Mouse (Mus musculus) forebrain, embryonic 10.5 days (tissue): ENCODE data around the gene Rapgefl1. TPM values are rescaled to one million over a fixed set of nuclear protein-coding genes. Genes with fewer than 3 reads are reported as not detected.
"Not testable (repeated sequence)": the region's sequence is repeated elsewhere in the genome, so short reads cannot be mapped to it uniquely, and the experiment has no call there.

Source experiments
- DNase-seq: peaks from one replicate; pipeline ENCODE4 v3.0.0-alpha.2; 2017; ENCODE audit warnings: low spot score; ENCODE audit errors: extremely low spot score
- H3K27ac ChIP-seq: fragments of 300-500 bp; sonication (generic); 2 replicates; pipeline ENCODE4 v1.5.1; 2016; ENCODE audit warnings: mild to moderate bottlenecking
- H3K27me3 ChIP-seq: fragments of 300-500 bp; sonication (generic); 2 replicates; pipeline ENCODE4 v1.6.1; 2016; ENCODE audit warnings: mild to moderate bottlenecking; ENCODE audit not compliant: poor library complexity, severe bottlenecking
- H3K36me3 ChIP-seq: fragments of 300-500 bp; sonication (generic); replicated peaks from 2 replicates; pipeline ENCODE4 v1.6.1; 2016; ENCODE audit warnings: mild to moderate bottlenecking, moderate library complexity
- H3K4me1 ChIP-seq: fragments of 300-500 bp; sonication (generic); 2 replicates; pipeline ENCODE4 v1.6.1; 2016
- H3K4me3 ChIP-seq: fragments of 300-500 bp; sonication (generic); 2 replicates; pipeline ENCODE4 v1.5.1; 2016; ENCODE audit warnings: mild to moderate bottlenecking, moderate library complexity
- H3K9me3 ChIP-seq: fragments of 300-500 bp; sonication (generic); 2 replicates; pipeline ENCODE4 v1.6.1; 2016; ENCODE audit warnings: mild to moderate bottlenecking, moderate library complexity
- WGBS: fragments of 180-500 bp; shearing (Covaris S2); methylation state at CpG from one replicate; pipeline ENCODE4 v1.1.7; 2016; 5-methylcytosine and 5-hydroxymethylcytosine counted together
- polyA plus RNA-seq: library from polyadenylated mRNA; unstranded; fragments of >200 nt; fragmentation: Nextera tagmentation; extraction: Ambion mirVana; gene quantifications from 2 replicates; pipeline ENCODE4 v1.2.1, GENCODE M21; 2016

Rapgefl1 gene
- polyA plus RNA-seq, 1 experiment from 2014 or later, result 1.2 TPM

DNA sequence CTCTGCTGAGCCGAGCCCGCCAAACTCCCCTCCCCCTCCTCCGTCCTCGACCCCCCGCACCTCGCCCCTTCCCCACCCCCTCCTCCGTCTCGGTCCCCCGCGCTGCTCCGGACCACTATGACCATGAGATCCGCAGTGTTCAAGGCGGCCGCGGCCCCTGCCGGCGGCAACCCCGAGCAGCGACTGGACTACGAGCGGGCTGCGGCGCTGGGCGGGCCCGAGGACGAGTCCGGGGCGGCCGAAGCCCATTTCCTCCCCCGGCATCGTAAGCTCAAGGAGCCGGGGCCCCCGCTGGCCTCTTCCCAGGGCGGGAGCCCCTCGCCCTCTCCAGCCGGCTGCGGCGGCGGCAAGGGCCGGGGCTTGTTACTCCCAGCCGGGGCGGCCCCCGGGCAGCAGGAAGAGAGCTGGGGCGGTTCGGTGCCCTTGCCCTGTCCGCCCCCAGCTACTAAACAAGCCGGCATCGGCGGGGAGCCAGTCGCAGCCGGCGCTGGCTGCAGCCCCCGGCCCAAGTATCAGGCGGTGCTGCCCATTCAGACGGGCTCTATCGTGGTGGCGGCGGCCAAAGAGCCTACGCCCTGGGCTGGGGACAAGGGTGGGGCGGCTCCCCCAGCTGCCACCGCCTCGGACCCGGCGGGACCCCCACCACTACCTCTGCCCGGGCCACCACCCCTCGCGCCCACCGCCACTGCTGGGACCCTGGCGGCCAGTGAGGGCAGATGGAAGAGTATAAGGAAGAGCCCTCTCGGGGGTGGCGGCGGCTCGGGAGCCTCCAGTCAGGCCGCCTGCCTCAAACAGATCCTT lies 40.7 kb upstream of the Rapgefl1 start:
- no peaks in the 10 kb centered on the region for H3K27me3 ChIP-seq
- peak overlapping the region; percentile 100 for H3K27ac ChIP-seq
- under 1% methylated on average over 71 of the region's 74 CpGs for WGBS
- peaks cover 55% of the 10 kb centered on the region for H3K4me1 ChIP-seq
- no peaks in the 10 kb centered on the region for H3K9me3 ChIP-seq
- DNase-seq, result peak; percentile 67
- H3K4me3 ChIP-seq, result peak overlapping the region; percentile 100
- peaks cover 38% of the 10 kb centered on the region for H3K36me3 ChIP-seq

DNA sequence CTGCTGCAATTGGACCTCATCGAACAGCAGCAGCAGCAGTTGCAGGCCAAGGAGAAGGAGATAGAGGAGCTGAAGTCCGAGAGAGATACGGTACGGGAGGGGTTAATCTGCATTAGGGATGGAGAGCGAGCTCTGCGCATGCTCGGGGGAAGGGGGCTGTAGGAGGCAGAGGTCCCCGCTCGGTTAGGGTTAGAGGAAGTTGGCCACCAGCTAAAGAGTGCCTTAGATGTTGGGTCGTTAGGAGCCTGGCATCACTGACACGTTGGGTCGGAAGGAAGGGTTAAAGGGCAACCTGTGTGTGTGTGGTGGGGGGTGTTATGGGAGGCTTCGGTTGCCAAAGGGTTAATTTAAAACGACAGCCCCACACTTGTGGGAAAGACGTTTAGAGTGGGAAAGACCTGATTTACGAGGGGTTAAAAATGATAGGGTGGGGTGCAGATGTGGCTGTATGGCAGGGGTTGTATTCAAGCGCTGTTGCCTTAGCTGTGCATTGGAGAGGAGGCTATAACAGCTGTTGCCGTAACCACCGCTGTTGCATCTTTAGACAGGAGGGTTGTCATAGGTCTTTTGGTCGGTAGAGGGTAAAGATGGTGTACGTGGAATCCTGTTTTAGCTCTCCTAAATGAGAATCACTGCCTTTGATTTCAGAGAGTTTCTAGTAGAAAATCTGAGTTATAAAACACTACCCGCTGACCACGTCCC lies 39.9 kb upstream of the Rapgefl1 start:
- H3K4me3 ChIP-seq, result peak overlapping the region; percentile 100
- H3K27ac ChIP-seq, result peak overlapping the region; percentile 100
- no peaks in the 10 kb centered on the region for H3K9me3 ChIP-seq
- H3K27me3 ChIP-seq, result no peaks in the 10 kb centered on the region
- 5% methylated on average over 23 of the region's 23 CpGs for WGBS
- peaks cover 55% of the 10 kb centered on the region for H3K4me1 ChIP-seq
- peaks cover 45% of the 10 kb centered on the region for H3K36me3 ChIP-seq
- DNase-seq, result peak; percentile 79

- Histone ChIP-seq H3K4me1 (peaks cover 50% of the 10 kb centered on the region), H3K27ac (peak overlapping the region; percentile 25; the same call in 1 of the 2 replicates), H3K9me3 (no peaks in the 10 kb centered on the region), H3K27me3 (no peaks in the 10 kb centered on the region), H3K36me3 (peaks cover 52% of the 10 kb centered on the region), H3K4me3 (peak overlapping the region; percentile 100)
- 30% methylated on average over 5 of the region's 5 CpGs for WGBS
- no peak for DNase-seq
Measured at GRCm38 (mm10) chr11:98797306-98797705, 39.3 kb upstream of the Rapgefl1 start.

DNA sequence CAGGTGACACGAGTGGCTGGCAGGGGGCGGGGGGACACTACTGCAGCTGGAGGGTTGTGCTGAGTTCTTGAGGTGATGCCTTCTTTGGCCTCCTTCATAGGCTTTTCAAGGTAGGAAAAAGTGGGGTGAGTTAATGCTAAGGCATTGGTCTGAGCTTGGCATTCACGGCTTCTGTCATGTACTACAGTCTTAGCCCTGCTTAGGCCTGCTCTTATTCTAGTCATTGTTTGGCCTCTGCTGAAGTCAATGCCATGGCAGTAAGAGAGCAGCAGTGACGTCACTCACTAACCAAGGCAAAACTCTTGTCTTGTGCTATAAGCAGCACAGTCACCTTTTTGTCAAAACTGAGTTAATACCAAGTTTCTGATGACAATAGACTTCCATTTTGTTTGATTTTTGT lies 38.7 kb upstream of the Rapgefl1 start:
- Histone ChIP-seq H3K4me1 (peaks cover 44% of the 10 kb centered on the region), H3K9me3 (no peaks in the 10 kb centered on the region), H3K4me3 (peak overlapping the region; percentile 100), H3K36me3 (peaks cover 58% of the 10 kb centered on the region), H3K27ac (no peak overlapping the region), H3K27me3 (no peaks in the 10 kb centered on the region)
- DNase-seq, result no peak
- 71% methylated on average over 4 of the region's 4 CpGs for WGBS

DNA sequence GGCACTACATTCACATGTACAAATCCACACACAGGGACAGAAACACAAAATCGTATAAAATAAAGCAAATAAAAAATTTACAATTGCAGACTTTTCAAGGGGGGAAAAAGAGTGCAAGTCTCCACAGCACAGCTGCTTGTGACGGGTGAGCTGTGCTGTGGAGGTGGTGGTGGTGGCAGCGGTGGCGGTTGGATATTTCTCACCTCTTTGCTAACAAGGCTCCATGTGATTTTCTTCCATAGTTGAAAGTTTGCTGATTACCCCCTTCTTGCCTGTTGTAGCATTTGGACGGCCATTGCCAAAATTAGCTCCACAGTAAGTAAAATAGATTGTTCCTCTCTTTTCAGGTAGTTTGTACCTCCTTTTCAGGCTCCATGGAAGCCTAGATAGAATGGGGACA lies 32.0 kb upstream of the Rapgefl1 start, which contains the start of gene Casc3:
Gene Casc3 (plus strand): TSS at position 301 of the 400 bp plus-strand sequence.
- WGBS, result 93% methylated on average over 5 of the region's 5 CpGs
- Histone ChIP-seq H3K4me3 (no peak within 1 kb of the TSS), H3K4me1 (peaks cover 15% of the 10 kb centered on the region), H3K9me3 (no peaks in the 10 kb centered on the region), H3K27ac (no peak within 1 kb of the TSS), H3K36me3 (peaks cover 90% of the 10 kb centered on the region), H3K27me3 (no peaks in the 10 kb centered on the region)
- DNase-seq, result no peak

- WGBS, result 76% methylated on average over 2 of the region's 2 CpGs
- peaks cover 78% of the 10 kb centered on the region for H3K36me3 ChIP-seq
Measured at GRCm38 (mm10) chr11:98808417-98808816, 28.2 kb upstream of the Rapgefl1 start.

DNA sequence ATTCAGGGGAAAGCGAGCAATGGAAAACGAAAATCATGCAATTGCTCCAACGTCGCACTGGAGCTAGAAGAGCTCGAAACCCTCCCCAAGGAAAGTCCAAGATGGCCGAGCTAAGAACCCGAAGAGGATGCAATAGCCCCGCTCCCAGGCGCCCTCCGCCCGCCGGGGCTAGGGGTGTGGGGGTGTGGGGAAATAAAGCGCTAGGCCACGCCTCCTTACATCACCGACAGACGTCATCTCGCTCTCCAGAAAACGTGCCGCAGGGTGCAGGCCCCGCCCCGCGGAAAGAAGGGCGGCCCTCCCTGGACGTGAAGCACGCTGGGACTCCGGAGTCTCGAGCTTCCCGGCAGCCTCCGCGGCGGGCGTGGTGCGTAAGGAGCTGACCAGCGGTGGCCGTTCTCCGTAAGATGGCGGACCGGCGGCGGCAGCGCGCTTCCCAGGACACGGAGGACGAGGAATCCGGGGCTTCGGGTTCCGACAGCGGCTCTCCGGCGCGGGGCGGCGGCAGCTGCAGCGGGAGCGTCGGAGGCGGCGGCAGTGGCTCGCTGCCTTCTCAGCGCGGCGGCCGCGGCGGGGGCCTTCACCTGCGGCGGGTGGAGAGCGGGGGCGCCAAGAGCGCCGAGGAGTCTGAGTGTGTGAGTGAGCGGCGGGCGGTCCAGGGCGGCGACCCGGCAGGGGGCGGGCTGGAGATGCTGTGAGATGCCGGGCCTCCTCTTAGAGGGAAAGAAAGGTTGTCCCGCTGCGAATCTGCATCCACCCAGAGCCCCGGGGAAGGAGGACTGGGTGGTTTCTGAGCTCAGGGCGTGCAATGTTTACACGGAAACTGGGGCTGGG lies 26.9 kb upstream of the Rapgefl1 start:
- no peaks in the 10 kb centered on the region for H3K27me3 ChIP-seq
- peaks cover 30% of the 10 kb centered on the region for H3K4me1 ChIP-seq
- peak overlapping the region; percentile 98 for H3K27ac ChIP-seq
- peak overlapping the region; percentile 87 for H3K4me3 ChIP-seq
- DNase-seq, result peak; percentile 99
- no peaks in the 10 kb centered on the region for H3K9me3 ChIP-seq
- under 1% methylated on average over 84 of the region's 84 CpGs for WGBS
- H3K36me3 ChIP-seq, result peaks cover 78% of the 10 kb centered on the region

More at GRCm38 (mm10) chr11:98808417-98808816, 28.2 kb upstream of the Rapgefl1 start:
- no peak for DNase-seq
- H3K27ac ChIP-seq, result no peak overlapping the region
- no peaks in the 10 kb centered on the region for H3K27me3 ChIP-seq
- peaks cover 30% of the 10 kb centered on the region for H3K4me1 ChIP-seq
- H3K9me3 ChIP-seq, result no peaks in the 10 kb centered on the region
- peak overlapping the region; percentile 87; the same call in 1 of the 2 replicates for H3K4me3 ChIP-seq

DNA sequence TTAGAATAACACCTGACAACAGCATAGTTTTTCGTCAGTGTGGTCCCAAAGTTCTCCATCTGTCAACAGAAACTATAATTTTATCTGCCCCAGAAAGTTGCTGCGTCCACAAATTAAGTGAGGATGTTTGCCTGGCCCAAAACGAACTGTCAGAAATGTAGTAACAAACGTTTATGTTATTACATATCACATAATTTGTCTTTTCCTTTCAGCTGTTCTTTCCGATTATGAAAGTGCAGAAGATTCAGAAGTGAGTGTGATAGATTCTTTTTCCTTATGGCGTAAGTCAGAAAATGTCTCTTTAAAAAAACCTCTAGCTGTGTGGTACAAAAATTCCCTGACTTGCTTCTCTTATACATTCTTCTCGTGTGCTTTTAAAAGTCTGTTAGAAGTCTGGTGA lies 25.9 kb upstream of the Rapgefl1 start:
- peak overlapping the region; percentile 87 for H3K4me3 ChIP-seq
- peak overlapping the region; percentile 98; the same call in 1 of the 2 replicates for H3K27ac ChIP-seq
- H3K36me3 ChIP-seq, result peaks cover 78% of the 10 kb centered on the region
- no peaks in the 10 kb centered on the region for H3K27me3 ChIP-seq
- peaks cover 30% of the 10 kb centered on the region for H3K4me1 ChIP-seq
- no peak for DNase-seq
- no peaks in the 10 kb centered on the region for H3K9me3 ChIP-seq
- WGBS, result 81% methylated on average over 7 of the region's 7 CpGs

GRCm38 (mm10) chr11:98816706-98817239 lies 19.8 kb upstream of the Rapgefl1 start:
- Histone ChIP-seq H3K27ac (no peak overlapping the region), H3K4me1 (no peaks in the 10 kb centered on the region), H3K9me3 (no peaks in the 10 kb centered on the region), H3K4me3 (no peak overlapping the region), H3K27me3 (no peaks in the 10 kb centered on the region), H3K36me3 (peaks cover 99% of the 10 kb centered on the region)
- DNase-seq, result no peak
- 92% methylated on average over 1 of the region's 1 CpGs for WGBS

- Histone ChIP-seq H3K4me1 (no peaks in the 10 kb centered on the region), H3K27me3 (no peaks in the 10 kb centered on the region), H3K9me3 (no peaks in the 10 kb centered on the region), H3K4me3 (no peak overlapping the region), H3K27ac (no peak overlapping the region), H3K36me3 (peaks cover 100% of the 10 kb centered on the region)
- DNase-seq, result no peak
- WGBS, result 94% methylated on average over 5 of the region's 5 CpGs
Measured at GRCm38 (mm10) chr11:98820968-98821367, 15.6 kb upstream of the Rapgefl1 start.

DNA sequence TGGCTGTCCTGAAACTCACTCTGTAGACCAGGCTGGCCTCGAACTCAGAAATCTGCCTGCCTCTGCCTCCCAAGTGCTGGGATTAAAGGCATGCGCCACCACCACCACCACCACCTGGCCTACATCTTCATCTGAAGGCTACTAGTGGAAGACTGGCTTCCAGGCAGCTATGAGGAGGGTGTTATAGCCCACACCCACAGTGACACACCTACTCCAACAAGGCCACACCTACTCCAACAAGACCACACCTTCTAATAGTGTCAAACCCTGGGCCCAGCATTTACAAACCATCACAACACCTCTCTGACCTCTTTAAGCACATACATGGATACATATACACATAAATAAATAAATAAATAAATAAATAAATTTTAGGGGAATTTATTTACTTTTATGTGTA lies 10.5 kb upstream of the Rapgefl1 start:
- H3K27ac ChIP-seq, DNase-seq, H3K27me3 ChIP-seq, H3K4me1 ChIP-seq, H3K4me3 ChIP-seq, H3K9me3 ChIP-seq: not testable (repeated sequence)
- peaks cover 100% of the 10 kb centered on the region for H3K36me3 ChIP-seq
- 96% methylated on average over 2 of the region's 2 CpGs for WGBS

DNA sequence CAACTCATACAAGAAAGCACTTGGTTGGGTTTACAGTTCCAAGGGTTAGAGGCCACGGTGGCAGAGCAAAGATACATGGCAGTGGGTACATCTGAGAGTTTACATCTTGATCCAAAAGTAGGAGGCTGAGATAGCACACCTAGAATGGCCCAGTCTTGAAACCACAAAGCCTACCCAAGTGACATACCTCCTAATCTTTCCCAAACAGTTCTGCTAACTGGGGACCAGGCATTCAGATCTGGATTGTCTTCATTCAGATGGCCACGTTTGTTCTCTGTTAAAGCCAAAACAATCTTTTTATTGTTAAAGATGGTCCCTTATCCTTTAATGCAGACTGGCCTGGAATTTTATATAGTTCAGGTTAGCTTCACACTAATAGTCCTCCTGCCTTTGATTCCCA lies 8.7 kb upstream of the Rapgefl1 start:
- no peak for DNase-seq
- Histone ChIP-seq H3K4me1 (no peaks in the 10 kb centered on the region), H3K9me3 (no peaks in the 10 kb centered on the region), H3K4me3 (no peak overlapping the region), H3K36me3 (peaks cover 100% of the 10 kb centered on the region), H3K27ac (no peak overlapping the region), H3K27me3 (no peaks in the 10 kb centered on the region)
- WGBS, result 92% methylated on average over 2 of the region's 2 CpGs
